Mouse (Mus musculus) right cerebral cortex, postnatal 36 days (tissue): ENCODE measurements around the gene Gm28038.

ENCODE experiments used
- DNase-seq, 2 experiments: peaks; one replicate each; pipeline ENCODE4 v3.0.0; 2022; ENCODE audit warnings: low spot score in 2 of 2, mixed read lengths in 1 of 2

Gene Gm28038

GRCm38 (mm10) chr2:30280743-30281142, at the start of gene Gm28038:
Gene Gm28038 (plus strand): TSS chr2:30281043.
- no peak for DNase-seq

DNA sequence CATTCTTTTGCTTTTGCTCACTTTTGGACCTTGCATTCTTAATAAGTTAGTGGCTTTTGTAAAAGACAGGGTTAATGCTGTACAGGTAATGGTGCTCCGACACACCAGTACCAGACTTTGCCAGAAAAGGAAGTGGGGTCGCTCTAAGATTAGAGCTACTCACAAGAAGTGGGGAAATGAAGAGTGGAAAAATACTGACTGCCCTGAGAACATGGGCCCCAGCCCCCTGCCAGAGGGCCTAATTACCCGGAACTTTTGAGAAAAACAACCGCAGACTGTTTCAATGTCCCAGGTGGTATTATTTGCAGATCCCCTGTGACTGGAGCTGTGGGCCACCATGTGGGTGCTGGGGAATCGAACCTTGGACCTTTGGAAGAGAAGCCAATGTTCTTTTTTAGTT, 45.2 kb upstream of the Gm28038 start:
- no peak for DNase-seq

DNA sequence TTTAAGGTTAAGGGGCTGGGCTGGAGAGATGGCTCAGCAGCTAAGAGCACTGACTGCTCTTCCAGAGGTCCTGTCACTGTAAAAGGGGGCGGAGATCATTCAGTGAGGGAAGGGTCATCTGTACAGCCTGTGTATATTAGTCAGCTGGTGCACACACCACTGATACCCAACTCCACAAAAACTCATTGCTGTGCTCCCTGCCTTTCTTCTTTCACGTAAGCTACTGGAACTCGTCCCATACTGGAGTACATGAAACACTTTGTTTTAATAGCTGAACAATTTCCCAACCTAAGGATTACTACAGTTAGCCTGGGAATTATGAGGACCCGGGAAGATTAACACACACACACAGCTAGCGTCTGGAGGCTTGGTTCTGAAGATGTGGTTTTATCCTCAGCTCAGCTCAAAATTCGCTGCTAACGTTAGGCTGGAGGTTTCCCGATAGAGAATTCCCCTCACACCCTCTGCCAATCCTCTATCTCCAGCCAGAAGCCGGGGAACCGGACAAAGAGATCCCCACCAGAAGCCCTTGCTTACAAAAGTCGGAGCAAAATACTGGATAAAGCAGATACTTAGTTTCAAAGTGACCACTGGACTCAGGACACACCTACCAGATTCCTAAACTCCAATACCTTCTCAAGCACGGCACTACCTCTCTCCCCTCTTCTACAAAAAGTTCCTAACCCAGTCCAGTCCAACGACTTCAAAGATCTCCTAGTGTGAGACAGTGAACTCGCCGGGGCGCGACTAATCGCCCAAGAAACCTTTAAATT, 44.2 kb upstream of the Gm28038 start:
- DNase-seq, result no peak

GRCm38 (mm10) chr2:30237199-30237880, 43.5 kb upstream of the Gm28038 start, which contains the start of gene Lrrc8a:
Gene Lrrc8a (plus strand): TSS chr2:30237715.
- DNase-seq, result peak; percentile 99

- DNase-seq, result peak in 1 of 2 experiments; percentile 52
These were observed 43.0 kb upstream of the Gm28038 start for GRCm38 (mm10) chr2:30237881-30238280.

DNA sequence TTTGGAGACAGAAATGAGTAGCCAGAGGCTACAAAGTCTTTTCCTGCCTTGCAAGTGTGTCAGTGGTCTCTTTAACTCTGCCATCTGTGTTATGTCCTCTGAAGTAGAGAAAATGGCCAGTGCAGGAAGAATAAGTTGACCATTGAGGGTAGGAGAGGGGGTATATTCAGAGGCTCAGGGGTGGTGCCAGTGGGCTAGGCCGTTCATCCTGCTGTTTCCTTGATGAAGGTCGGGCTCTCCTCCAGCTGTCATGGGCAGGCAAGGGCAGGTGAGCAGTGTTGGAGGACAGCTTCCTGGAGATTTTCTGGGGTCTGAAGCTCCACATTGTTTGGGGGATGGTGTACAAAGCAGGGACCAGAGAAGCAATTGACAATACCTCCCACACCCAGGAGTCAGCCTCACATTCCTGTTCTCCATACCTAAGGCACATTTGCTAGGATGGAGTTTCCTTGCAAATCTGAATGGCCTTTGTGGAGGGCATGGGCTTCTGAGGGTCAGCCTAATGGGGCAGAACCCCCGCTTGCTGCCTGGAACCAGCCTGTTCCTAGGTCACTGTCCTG, 41.9 kb upstream of the Gm28038 start:
- no peak for DNase-seq

- no peak for DNase-seq
These were observed 41.1 kb upstream of the Gm28038 start for GRCm38 (mm10) chr2:30239777-30240176.

GRCm38 (mm10) chr2:30240267-30240666, 40.6 kb upstream of the Gm28038 start, which contains the start of gene Gm28035:
Gene Gm28035 (plus strand): TSS chr2:30240567.
- DNase-seq, result no peak

DNA sequence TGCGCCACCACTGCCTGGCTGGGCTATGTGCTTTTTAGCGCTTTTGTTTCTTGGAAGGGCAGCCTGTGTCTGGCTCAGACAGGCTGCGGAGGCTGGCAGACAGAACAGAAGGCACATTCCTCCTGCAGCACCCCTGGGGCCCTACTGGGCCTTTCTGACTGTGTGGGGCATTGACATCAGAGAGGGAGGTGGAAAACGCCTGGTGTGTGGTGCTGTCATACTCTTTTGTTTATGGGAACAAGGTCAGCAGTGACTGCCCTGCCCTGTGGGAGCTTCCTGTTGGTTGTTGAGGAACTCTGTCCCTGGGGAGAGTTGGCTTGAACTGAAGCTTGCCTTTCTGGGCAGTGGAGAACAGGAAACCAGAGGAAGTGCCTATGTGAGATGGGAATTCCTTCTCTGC, 38.3 kb upstream of the Gm28038 start:
- DNase-seq, result no peak

GRCm38 (mm10) chr2:30243391-30243790, 37.5 kb upstream of the Gm28038 start:
- DNase-seq, result no peak

DNA sequence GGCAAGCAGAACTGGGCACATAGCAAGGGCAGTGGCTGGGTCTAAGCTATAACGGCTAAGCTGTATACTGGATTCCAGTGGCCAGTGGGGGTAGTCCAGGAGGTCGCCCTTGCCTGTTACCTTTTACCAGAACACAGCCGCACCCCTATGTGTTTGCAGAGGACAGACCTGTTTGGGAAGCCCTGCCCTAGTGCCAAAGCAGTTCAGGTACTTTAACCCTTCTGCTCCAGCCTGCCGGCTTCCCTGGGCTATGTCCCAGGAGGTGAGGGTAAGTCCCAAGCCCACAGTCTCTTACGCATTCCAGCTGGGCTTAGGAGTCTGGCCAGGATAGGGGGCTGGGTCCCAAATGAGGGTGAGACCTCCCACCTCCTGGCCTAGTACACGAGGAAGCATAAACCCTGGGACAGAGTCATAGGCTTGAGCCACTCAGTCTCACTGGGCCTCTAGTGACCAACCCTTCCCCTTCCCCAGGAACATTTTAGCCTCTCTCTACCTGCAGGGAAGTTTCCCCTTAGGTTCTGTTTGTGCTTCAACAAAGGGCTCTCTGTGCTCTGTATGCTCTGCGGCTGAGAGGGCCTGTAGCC, 36.2 kb upstream of the Gm28038 start:
- DNase-seq, result no peak

DNA sequence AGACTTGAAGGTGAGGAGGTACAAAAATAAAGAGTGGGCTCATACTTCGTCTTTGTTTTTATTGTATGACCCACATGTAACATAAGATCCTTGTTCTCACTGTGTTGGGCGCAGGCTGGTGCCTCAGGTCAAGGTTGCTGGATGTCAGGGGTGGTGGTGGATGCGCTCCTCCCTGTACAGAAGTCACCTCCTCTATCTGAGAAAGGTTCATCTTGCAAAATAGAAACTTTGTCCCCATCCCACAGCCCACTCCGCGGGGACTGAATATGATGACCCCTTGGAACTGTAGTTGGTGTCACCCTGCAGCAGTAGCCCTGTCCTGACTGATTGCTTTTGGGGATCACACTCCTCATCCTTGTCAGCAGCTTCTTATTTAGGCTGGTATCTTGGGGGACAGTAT, 33.8 kb upstream of the Gm28038 start:
- no peak for DNase-seq

GRCm38 (mm10) chr2:30247681-30248080, 33.2 kb upstream of the Gm28038 start:
- no peak for DNase-seq

DNA sequence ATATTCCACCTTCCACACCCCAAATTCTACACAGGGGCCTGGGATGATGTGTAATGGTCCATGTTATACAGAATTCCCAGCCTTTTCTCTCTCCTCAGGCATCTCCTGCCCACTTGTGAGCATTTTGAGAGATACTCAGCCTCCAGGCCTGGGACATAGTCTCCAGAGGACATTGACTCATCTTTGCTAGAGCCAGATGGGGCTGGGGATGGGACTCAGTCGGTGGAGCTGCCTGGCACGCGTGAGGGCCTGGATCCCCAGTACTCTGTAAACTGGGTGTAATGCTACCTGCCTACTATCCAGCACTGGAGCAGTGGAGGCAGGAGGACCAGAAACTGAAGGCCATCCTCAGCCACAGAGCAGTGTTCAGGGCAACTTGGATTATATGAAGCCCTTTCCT, 31.7 kb upstream of the Gm28038 start:
- no peak for DNase-seq

- DNase-seq, result no peak
These were observed 30.4 kb upstream of the Gm28038 start for GRCm38 (mm10) chr2:30250166-30251128.

GRCm38 (mm10) chr2:30251417-30252104, 29.3 kb upstream of the Gm28038 start:
- no peak for DNase-seq

- no peak for DNase-seq
These were observed 28.3 kb upstream of the Gm28038 start for GRCm38 (mm10) chr2:30252521-30252920.

- no peak for DNase-seq
These were observed 27.0 kb upstream of the Gm28038 start for GRCm38 (mm10) chr2:30253809-30254208.

- DNase-seq, result no peak
These were observed 25.0 kb upstream of the Gm28038 start for GRCm38 (mm10) chr2:30255631-30256395.
